Mouse (Mus musculus) small intestine, adult 2 months (tissue): ENCODE data around the gene Fam163a.

Experiments used
- CTCF ChIP-seq: fragments of 200-500 bp; IDR thresholded peaks from 2 replicates; pipeline ENCODE4 v1.5.1; 2012; ENCODE audit warnings: low read depth, mild to moderate bottlenecking, control low read depth, inconsistent platforms, low read length, moderate library complexity, mixed read lengths; ENCODE audit not compliant: insufficient replicate concordance, insufficient read length; ENCODE audit errors: extremely low read depth
- POLR2A ChIP-seq: fragments of 200-500 bp; IDR thresholded peaks from 2 replicates; pipeline ENCODE4 v1.6.1; 2012; ENCODE audit warnings: low read depth, mild to moderate bottlenecking, control low read depth, inconsistent platforms, low read length, moderate library complexity

GRCm38 (mm10) chr1:156103763-156104162 lies 101.1 kb downstream of the Fam163a start:
- no peak for TF ChIP-seq CTCF
- TF ChIP-seq POLR2A: no peak
